Mouse (Mus musculus): ENCODE data around the gene Tlr5.

The Tlr5 gene

DNA sequence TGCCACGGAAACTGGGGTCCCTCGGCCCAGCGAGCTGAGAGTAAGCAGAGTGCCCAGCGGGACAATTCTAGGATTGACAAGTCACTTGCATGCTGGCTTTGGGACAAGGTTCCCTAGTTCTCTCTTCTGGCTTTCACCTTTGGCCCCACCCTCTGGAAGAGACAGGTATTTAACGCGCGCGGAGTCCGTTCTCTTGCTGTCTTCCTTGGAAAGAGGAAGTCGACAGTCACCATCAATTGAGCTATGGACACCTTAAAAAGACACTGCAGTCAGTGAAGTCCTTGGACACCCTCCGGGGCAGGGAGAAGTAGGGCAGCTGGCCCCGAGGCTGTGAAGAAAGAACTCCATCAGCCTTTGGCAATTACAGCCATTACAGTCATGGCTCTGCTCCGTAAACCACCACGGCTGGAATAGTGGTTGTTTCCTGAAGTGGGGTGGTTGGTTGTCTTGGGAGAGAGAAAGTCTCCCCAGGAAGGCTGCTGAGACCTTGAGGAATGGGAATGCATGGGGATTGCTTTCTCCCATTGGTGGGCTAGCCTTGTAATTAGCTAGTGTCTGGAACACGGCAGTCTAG, 546 bp downstream of the Tlr5 start:
- no peak for DNase-seq

DNA sequence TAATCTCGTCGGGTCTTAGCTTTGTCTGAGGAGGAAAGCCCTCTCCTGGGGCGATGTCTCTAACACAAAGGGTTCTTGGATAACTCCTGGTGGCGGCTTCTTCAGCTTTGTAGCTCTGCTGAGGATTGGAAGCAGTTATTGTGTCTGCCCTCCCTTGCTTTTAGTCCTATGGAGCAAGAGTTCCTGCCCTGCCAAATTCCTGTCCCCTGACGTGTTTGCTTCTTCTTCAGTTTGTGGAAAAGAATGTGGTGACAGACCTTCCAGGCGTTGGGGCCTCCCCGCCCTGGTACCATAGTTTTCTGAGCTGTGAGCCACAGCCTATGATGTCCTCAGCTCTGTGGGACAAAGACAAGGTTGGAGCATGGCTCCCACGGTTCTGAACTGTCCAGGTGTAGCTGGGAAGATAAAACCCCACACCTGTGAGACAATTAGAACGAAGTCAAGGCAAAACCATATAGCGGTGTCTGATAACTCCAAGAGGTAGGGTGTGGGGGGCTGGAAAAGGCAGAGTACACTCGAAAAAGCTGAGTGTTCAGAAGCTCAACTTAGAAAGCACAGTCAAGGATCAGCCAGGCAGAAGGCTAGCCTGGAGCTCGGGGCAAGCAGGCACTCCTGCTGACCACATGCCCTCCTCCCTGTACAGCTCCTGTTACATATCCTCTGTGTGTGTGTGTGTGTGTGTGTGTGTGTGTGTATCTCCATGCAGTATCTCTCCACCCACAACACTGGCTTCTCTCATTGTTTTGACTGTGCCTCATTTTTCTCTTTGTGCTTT, 1.8 kb downstream of the Tlr5 start:
- DNase-seq, result no peak

DNA sequence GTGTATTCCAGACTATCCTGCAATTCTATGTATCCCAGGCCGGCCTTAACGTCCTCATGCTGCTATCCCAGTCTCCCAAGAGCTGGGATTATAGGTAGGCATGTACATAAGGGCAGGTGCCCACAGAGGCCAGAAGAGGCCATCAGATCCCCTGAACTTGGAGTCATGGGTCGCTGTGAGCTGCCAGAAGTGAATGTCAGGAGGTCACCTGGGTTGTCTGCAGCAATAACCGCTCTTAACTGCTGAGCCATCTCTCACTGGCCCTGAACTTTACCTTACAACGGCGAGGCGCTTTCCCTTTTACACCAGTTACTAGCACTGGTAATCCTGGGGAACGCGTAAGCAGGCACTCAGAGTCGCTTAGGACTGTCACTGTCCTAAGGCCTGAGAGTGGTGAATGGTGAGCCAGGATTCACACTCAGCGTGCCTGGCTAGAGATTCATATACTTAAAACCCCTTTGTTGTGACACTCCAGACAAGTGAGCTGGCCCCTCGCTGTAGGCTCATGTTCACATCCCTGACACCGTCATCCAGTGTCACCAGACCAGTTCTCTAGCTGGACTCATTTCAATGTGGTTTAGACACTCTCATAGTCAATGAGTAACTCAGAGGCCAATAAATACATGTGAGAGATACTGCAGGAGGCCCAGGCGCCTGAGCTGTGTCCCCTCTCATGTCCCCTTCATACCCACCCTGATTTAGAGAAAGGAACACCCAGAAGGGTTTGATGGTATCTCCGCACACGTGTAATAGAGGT, 2.6 kb downstream of the Tlr5 start:
- no peak for DNase-seq

DNA sequence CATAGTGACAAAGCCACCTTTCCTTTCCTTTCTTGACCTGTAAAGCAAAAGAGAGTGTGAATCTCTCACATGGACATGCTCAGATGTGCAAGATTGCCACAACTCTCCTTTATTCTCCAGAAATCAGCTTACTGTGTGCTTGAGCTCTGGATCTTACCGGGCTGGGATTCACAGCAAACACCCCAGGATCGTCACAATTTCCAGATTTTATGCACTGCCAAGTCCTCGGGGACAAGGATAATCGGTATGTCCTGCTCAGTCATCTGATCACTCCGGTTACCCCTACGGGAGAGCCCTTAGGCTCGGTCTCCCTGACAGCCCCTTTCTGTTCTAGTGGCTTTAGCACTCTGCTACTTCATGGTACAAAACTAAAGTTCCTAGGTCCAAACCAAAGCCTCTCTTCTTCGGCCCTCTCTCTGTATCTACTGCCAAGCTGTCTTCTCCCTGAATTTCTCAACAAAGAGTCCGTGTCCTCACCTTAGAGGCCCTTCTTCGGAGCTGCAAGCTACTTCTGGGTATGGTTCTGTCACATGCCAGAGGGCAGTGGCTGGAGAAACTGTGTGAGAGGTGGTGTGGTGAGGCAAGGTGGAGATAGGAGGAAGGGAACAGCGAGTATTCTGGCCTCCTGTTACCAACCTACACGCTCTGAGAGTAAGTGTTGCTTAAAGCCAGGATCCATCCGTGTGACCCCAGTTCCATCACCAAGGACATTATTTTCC, 3.4 kb downstream of the Tlr5 start:
- DNase-seq, result no peak

DNA sequence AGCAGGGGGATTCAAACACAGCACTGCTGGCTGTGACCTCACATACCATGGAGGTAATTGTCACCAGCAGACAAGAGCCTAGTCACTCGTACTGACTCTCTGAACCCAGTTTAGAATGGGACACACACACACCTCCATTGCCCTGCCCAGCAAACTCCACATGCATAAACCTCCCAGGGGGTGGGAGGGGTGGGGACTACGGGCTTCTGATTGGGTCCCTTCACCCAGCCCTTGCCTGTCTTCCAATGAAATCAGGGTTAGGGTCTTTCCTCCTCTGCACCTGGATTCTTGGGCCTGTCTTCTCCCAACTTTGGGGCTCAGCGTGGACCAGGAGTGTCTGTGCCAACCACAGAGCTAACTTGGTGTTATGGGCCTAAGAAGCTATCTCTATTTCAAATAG, 4.2 kb downstream of the Tlr5 start:
- no peak for DNase-seq

DNA sequence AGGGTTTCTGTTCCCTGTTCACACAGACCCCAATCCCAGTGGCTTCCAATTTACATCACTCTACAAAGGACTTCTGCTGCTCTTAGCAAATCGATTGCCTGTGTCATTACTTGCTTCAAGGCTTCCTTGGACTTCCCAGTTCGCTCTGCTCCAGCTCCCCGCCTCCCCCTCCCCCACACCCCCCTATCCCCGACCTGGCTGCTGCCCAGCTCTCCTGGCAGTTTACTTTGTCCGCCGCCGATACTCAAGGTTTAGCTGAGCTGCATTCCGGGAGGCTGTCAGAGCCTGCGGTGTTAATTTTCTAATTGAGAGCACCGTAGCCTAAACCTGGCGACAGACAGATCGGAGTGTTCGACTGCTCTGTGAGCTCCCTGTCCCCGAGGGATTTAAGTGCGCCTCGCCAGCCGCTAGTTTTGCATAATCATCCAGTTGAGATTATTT, 4.7 kb downstream of the Tlr5 start:
- DNase-seq, result no peak

DNA sequence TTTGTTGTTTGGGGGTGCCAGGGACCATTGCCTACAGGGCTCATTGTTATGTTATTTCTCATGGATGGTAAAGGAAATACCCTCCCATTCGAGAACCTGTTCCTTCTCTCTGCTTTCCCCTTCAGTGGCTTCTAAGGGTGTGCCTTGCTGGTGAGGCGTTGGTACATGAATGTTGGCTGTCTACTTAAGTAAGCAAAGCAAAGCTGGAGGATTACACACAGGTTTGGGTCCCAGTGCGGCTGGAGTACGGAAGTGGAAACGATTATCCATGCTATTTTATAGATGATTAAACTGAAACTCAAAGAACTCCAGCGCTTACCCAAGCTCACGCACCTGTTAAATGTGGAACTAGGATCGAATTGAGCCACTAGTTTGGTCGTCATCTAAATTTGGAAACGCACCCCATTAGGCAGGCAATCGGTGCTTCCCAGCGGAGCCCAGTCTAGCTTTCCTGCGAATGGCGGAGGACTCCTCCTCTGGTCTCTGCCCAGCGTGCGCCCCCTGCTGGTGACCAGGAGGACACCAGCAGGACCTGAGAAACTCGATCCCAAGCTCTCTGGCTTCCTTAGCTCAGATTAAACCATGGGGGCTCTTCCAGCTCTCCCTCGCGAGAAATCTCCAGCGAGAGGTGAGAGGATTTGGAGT, 5.3 kb downstream of the Tlr5 start:
- DNase-seq, result peak; percentile 77

DNA sequence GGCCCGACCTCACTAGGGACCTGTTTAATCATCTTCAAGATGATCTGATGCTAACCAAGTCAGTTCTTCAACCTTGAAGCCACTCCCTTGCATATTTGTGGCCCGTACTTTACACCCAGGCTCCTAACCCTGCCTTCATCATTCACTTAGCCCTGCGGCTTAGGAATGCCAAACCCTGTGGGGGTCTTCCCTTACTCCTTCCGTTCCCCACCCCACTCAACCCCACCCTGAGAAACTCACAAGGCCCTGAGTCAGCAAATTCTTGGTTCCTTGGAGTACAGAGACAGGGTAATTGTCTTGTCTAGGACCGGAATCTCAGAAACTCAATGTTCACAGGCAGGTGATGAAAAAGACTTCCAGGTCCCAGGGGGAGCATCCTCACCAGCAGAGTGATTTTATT, 6.5 kb downstream of the Tlr5 start:
- DNase-seq, result no peak

DNA sequence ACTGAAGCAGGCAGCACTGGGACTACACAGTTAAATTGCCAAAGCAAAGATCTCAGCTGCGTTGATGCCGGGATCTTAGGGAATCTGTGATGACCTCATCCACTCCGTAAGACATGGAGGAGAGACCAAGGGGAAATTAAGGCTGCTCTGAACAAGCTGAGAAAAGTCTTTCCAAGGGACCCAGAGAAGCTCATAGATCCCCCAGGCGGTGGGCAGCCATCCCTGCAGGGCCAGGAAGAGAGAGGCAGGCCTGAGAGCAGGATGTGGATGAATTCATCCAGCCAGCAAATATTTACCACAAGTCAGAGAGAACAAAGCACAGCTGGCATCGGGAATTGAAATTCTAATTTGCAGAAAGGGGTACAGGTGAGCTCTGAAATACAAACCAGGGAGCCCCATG, 8.7 kb downstream of the Tlr5 start:
- DNase-seq, result no peak

DNA sequence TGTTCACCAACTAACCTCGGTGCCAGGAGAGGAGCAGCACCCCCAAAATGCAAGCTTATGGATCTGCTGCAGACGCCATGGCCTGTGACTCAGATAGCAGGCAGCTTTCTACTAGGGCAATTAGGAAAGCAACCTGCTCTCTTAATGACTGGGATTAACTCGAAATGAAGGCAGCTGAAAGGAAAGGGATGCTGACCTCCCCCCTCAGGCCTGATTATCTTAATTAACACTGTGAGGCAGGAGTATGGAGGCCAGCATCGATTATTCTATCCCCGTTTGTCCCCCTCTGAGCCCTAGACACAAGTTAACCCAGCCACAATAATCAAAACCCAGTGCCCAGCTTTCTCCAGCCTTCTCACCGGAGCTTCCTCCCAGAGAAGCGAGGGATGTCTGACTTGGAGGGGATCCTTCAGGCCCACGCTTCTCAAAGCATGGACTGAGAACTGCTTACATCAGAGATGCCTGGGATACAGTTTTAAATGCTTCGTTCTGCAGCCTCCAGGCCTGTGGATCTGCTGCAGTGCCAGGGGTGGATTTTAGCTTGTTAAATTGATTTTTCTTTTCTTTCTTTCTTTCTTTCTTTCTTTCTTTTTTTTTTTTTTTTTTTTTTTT, 10.4 kb downstream of the Tlr5 start:
- no peak for DNase-seq

DNA sequence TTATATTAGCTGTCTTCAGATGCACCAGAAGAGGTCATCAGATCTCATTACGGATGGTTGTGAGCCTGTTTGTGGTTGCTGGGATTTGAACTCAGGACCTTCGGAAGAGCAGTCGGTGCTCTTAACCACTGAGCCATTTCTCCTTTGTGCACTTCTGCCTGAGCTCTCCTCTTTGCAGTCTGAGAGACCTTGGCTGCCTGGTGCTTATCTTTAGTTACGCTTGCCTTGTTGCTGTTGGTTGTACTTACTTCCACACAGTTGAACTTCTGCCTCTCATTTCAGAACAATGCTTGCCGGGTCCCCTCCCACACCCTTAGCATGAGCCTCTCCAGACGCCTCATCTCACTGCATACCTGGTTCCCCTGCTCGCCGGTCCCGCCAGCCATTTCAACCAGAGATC, 14.1 kb downstream of the Tlr5 start:
- no peak for DNase-seq

DNA sequence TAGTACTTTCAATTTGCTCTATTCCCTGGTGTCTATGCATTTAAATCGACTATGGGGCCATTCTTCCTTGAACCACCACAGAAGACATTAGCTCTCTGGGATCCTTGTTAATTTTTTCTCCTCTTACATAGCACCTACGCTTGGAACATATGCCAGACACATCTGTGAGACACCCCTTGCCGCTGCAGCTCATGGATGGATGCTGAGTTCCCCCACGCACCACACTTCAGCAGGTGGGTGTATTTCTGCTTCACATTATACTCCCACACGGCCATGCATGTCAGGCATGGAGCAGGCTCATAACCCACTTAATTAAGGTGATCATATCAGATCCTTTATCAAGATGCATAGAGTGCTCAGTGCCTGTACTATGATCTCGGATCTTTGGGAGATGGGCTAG, 17.7 kb downstream of the Tlr5 start:
- no peak for DNase-seq

DNA sequence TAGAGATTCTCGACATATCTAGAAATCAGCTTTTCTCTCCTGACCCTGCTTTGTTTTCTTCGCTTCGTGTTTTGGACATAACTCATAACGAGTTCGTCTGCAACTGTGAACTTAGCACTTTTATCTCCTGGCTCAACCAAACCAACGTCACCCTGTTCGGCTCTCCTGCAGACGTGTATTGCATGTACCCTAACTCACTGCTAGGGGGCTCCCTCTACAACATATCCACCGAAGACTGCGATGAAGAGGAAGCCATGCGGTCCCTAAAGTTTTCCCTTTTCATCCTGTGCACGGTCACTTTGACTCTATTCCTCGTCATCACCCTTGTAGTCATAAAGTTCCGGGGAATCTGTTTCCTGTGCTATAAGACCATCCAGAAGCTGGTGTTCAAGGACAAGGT, 20.2 kb downstream of the Tlr5 start:
- no peak for DNase-seq

DNA sequence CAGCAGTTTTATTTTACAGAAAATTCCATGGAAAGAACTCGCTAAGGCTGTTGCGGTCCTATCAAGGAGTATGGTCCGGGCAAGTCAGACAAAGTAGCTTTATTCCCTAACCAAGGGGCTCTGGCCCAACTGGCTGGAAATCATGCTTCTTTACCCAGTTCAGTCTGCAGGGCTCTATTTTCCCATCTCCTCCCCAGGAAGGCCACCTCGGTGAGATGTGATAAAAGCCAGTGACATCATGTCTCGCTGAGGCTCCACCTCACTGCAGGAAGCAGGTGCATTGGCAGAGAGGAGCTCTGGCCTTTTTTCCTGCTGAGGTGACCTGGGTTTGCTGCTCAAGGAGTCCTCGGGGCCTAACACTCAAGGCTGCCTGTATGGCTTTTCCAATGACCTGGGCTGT, 26.1 kb downstream of the Tlr5 start:
- no peak for DNase-seq

DNA sequence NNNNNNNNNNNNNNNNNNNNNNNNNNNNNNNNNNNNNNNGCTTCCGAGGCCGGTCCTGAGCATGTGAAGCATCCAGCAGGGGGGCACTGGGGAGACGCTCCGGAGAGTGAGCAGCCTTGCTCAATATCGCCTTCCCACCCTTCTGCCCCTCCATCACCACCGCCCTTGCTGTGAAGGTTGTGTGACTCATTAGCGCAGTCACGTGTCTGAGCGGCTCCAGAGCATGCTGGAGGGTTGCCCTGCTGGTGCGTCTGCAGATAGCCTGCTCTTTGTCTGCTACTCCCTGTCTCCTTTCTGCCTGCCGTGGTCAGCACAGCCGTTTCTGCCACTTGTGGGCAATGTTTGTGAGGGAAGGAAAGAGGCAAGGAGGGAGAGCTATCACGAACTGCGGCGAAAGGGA, 28.4 kb downstream of the Tlr5 start:
- peak; percentile 75 for DNase-seq

DNA sequence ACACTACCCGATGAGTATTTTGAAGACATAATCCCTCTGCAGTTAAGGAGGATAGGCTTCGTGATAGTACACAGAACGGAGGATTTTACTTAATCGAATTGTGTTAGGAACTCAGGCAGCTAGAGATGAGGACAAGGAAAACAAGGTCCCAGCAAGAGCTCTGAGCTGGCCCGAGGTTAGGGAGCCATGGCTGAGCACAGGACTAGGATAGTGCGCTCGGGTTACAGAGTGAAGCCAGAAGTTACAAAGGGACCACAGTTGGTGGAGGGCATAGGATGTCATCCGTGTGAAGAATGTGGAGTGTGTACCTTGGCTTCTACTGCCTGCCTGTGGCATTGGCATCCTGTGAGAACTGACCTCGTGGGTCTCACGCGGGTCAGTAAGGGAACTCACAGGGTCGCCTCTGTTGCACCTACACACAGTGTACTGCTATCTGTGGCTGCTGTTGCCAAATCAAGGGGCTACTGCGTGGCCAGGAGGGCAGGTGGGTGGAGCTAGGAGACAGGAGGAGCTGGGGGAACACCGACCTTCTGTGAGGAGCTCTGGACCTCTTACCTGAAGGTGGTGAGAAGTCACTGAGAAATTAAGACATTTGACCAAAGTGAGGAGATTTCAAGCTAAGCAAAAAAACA, 29.0 kb downstream of the Tlr5 start:
- no peak for DNase-seq

DNA sequence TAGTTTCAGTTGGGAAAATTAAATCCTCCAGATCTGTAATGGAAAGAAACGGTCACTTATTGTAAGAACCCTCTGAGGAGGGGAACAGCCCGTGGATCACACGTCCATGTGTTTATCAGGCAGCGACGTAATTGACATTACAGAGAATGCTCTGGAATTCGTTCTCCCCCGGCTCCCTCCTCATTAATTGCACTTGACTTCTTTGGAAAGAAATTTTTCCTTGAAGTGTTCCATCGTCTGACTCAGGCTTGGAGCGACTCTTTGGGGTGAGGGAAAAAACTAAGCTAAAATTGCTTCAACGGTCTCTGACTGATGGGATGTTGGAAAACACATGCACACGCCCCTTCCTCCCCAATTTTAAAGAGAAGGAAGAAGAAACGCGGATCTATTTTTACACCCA, 31.7 kb downstream of the Tlr5 start:
- no peak for DNase-seq

DNA sequence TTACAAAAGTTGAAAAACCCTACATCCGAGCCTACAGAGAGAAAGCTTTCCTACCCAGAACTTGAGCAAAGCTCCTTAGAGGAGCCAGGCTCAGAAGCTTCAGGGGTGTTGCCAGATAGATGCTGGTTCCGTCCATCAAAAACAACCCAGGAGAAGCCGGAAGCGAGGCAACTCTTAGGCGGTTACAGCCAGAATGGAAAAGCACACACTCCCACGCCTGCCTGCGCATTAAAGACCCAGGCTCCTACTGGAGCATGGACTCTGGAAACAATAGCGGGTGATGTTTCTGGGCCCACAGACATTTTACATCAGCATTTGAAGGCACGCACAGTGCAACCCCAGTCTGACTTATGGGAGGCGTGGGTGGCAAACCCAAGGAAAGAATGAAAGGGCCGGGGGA, 32.2 kb downstream of the Tlr5 start:
- DNase-seq, result no peak

DNA sequence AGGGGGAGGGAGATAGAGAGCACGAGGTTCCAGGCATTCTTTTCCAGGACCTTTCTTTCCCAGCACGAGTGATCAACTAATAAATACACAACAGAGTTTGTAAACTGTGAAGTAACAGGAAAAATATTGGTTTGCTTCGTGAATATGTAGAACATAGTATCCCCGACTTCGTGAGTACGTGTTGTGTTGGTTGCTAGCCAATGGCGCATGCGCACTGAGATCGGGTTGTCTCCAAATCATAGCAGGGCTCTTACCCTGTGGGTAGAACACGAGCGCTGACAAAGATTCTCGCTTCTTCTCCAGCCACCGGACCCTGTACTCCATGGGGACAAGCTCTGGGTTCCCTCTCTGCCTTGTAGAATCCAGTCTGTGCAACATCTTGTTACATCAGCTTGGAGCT, 33.2 kb downstream of the Tlr5 start:
- DNase-seq, result no peak

DNA sequence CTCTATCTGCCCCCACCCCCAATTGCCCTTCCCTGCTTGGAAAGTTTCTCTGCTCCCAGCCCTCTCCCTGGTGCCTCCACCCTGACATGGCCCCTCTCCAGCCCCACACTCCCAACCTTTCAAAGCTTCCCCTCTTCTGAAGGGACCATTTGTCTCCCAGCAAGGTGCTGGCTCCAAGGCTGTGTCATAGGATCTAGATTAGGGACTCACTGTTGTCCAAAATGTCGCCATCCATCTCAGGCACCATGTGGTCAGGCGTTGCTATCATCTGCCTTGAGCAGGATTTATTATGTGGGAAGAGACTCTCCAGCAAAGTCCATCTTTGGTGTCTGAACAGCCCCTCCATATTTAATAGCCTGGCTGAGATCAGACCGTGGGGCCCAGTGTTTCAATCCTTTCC, 34.1 kb downstream of the Tlr5 start:
- no peak for DNase-seq

DNA sequence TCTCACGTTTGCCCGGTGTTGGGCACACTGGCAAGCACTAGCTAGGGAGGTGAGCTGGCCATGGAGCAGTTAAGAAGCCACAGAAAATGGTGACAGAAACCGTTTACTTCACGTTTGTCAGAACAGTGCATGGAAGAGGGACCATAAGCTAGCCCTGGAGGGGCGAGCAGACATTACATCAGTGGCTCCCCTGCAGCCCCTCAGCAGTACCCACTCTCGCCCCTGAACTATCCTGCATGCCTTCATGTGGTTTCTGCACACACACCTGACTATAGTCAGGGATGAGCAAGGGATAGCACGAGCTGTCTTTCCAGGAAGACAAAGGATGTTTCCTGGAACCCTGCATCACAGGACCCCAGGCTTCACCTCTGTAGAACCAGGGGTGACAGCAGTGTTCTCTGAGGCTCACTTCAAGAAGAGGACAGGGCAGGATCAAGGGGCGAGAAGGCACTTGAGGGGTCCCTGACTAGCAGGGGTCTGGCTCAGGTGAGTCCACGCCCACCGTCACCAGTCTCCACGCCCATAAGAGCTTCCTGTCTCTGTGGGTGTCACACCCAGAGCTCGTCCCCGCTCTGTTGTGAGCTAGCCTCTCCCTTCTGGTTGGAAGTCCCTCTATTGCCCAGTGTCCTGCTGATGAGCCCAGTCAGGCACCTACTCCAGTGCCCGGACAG, 35.6 kb downstream of the Tlr5 start:
- no peak for DNase-seq
